Mouse (Mus musculus) C2C12 (cell line): Measurements from ENCODE around the gene Zfp46.

ENCODE experiments used
- CTCF ChIP-seq: IDR thresholded peaks from one replicate; pipeline ENCODE4 v1.5.1; 2011; ENCODE audit not compliant: control insufficient read depth, insufficient read depth, insufficient read length
- FOSL1 ChIP-seq: IDR thresholded peaks from one replicate; pipeline ENCODE4 v1.8.0; 2011; ENCODE audit warnings: mild to moderate bottlenecking, low read length; ENCODE audit not compliant: poor library complexity, insufficient read depth, severe bottlenecking
- MAX ChIP-seq: IDR thresholded peaks from one replicate; pipeline ENCODE4 v1.6.1; 2011; ENCODE audit warnings: mild to moderate bottlenecking, control low read depth
- MYOD1 ChIP-seq: IDR thresholded peaks from one replicate; pipeline ENCODE4 v1.6.1; 2011; ENCODE audit warnings: low read depth; ENCODE audit not compliant: control insufficient read depth, insufficient read length
- USF1 ChIP-seq: IDR thresholded peaks from one replicate; pipeline ENCODE4 v1.6.1; 2011; ENCODE audit warnings: low read depth, mild to moderate bottlenecking, control low read depth, moderate library complexity

DNA sequence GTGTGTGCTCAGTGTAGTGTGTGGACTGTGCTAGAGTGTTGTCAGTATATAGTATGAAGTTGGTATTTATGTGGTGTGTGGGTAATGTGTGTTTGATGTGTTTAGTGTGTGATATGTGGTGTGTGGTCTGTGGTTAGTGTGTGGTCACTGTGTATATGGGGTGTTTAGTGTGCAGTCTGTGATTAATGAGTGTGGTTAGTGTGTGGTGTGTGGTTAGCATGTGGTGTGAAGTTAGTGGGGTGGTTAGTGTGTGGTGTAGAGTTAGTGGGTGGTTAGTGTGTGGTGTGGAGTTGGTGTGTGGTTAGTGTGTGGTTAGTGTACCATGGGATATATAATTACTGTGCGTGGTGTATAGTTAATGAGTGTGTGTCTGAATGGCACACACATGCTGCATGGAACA lies 15.6 kb upstream of the Zfp46 start:
- no peak for TF ChIP-seq MAX
- TF ChIP-seq MYOD1: no peak
- TF ChIP-seq CTCF: no peak
- TF ChIP-seq FOSL1: no peak
- TF ChIP-seq USF1: no peak
